Mouse (Mus musculus) gastrocnemius, adult 2 months (tissue): ENCODE measurements around the gene Tsks. TPM values are rescaled to one million over a fixed set of nuclear protein-coding genes. Genes with fewer than 3 reads are reported as not detected.

Source experiments
- DNase-seq: peaks from one replicate; pipeline ENCODE4 v3.0.0; 2022
- H3K27ac ChIP-seq: fragments of 200-600 bp; 2 replicates; pipeline ENCODE4 v1.8.1; 2022; ENCODE audit warnings: mild to moderate bottlenecking
- H3K4me3 ChIP-seq: fragments of 200-600 bp; 2 replicates; pipeline ENCODE4 v1.8.1; 2022; ENCODE audit warnings: mild to moderate bottlenecking, moderate library complexity
- CTCF ChIP-seq: fragments of 200-600 bp; IDR thresholded peaks from 2 replicates; pipeline ENCODE4 v1.8.1; 2022; ENCODE audit warnings: antibody characterized with exemption, mild to moderate bottlenecking, moderate library complexity
- intact Hi-C: fragments of 180-260 bp; cut with DNase I; formaldehyde crosslinking; loops from one replicate; pipeline ENCODE4 v1.15.1; 2025
- total RNA-seq, 2 experiments: library from RNA; stranded (reverse); gene quantifications; 2 replicates each; pipeline ENCODE4 v1.2.3; 2021

Gene Tsks
- total RNA-seq, 2 experiments from 2014 or later = not detected

DNA sequence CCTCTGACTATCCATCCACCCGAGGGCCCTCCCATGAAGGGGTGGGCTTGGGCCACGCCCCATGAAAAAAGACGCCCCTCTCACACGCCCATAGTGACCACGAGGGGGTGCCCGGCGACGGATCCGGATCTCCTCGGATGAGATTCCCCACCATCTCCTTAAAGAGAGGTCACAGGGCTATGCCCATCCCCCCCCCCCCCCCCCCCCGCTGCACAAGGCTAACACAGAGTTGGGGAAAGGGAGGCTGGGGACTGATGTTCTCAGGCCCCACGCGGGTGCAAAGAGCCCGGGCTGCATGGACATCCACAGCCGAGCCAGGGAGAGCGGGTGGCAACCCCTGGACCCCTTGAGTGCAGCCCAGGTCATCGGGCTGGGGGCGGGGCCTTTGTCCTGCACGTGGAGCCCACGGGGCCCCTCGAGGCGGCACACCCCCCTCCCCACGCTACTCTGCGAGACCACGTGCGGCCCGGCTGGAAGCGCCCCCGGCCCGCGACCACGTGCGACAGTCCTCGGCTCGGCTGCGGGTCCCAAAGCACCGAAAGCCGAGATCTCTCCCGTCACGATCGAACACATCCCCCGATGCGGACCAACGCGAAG lies 42.7 kb downstream of the Tsks start:
- Histone ChIP-seq H3K27ac (peak overlapping the region; percentile 100), H3K4me3 (peak overlapping the region; percentile 100)
- peak; percentile 39 for TF ChIP-seq CTCF
- DNase-seq = peak; percentile 79
- intact Hi-C loops = loop anchor here (2.0 kb wide), 2 partner anchors 29 to 83 kb away; no protein-coding TSS in a partner anchor

DNA sequence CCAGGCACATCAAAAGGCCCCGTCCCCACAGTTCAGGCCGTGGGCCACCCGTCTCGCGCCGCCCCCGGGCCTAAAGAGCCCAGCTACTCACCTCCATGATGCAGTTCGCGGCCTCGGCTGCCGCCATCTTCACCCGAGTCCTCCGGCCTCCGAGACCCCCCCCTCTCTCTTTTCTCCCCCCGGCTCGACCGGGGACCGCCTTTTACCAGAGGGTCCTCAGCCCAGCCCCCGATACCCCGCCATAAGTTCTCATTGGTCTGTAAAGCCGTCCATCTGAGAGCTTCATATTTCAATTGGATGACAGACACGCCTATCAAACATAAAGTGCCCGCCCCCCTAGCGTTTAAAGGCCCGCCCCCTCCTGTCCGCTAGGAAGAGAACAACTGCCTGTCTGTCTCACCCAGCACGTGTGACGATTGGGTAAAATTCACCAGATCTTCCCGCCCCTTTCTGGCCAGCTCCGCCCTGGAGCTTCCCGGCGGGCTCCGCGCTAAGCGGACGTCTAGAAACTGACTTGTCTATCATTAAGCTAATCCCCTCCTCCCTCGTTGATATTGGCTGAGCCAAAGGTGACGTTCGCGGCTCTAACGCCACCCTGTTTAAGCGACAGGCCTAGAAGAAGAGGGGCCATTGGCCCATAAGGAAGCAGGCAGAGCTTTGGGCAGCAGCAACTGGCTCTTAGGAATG lies 43.3 kb downstream of the Tsks start, which contains the start of gene Prmt1:
TSS of gene Prmt1 (minus strand) at position 377 of the 687 bp plus-strand sequence.
- TF ChIP-seq CTCF = 0 out of 2 replicates have a peak, but pooled peaks have one; percentile 3
- intact Hi-C loops = loop anchor here (2.0 kb wide), 1 partner anchor 28 kb away; no protein-coding TSS in a partner anchor
- Histone ChIP-seq H3K27ac (peak within 1 kb of the TSS; percentile 100), H3K4me3 (peak within 1 kb of the TSS; percentile 100)
- peak; percentile 98 for DNase-seq

DNA sequence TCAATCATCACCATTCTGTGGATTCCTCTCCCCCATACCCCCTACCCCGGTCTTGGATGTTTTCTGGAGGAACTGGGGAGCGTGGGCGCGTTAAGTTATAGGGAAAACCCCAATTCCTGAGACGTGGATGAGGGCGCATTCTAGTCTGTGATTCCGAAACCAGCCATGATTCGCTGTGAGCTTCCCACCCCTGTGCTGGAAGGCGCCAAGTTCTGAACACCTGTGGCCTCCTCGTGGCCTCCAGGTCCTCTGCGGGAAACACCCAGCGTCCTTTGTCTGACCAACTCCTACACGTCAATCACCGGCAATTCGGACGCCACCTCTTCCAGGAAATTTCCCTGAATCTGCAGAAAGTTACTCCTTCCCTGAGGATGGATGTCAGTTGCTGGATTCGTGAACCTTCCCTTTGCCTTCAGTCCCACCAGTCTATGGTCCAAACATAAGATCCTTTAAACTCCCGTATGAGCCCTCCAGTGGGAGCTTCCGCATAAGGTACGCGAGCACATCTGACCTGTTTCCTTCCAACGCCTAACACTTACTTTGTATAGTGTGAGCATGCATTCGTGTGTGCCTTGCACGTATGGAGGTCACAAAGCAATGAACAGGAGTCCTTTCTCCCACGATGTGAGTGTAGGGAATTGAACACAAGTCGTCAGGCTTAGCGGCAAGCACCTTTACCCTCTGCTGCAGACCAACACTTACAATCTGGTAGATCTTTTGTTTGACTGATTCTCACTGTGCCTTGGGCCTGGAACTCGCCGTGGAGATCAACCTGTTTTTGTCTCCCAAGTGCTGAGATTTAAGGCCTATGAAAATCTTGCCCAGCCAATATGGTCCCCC lies 44.1 kb downstream of the Tsks start:
- peak; percentile 17 for DNase-seq
- Histone ChIP-seq H3K4me3 (peak overlapping the region; percentile 77), H3K27ac (peak overlapping the region; percentile 98)
- TF ChIP-seq CTCF = no peak
- intact Hi-C loops = loop anchor here (2.0 kb wide), 1 partner anchor 28 kb away; no protein-coding TSS in a partner anchor

DNA sequence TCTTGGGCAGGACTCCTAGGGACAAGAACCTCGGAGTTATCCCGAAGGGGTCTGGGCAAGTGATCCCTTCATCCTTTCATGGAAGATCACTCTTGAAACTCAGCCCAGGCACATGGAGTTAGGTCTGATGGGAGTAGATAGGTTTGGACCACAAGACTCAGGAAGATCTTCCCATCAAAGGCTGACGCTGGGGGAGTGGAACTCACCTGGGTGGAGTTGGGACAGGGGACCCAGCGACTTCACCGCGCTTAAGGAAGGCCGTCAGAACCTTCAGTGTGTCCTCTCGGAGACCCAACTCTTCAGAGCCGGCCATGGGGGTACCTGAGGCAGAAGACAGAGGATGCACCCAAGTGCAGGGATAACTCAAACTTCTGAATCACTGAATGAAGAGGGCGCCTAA lies 53.7 kb downstream of the Tsks start:
- DNase-seq = no peak
- Histone ChIP-seq H3K4me3 (peak overlapping the region; percentile 75), H3K27ac (peak overlapping the region; percentile 96)
- intact Hi-C loops = no loop called here
- no peak for TF ChIP-seq CTCF

DNA sequence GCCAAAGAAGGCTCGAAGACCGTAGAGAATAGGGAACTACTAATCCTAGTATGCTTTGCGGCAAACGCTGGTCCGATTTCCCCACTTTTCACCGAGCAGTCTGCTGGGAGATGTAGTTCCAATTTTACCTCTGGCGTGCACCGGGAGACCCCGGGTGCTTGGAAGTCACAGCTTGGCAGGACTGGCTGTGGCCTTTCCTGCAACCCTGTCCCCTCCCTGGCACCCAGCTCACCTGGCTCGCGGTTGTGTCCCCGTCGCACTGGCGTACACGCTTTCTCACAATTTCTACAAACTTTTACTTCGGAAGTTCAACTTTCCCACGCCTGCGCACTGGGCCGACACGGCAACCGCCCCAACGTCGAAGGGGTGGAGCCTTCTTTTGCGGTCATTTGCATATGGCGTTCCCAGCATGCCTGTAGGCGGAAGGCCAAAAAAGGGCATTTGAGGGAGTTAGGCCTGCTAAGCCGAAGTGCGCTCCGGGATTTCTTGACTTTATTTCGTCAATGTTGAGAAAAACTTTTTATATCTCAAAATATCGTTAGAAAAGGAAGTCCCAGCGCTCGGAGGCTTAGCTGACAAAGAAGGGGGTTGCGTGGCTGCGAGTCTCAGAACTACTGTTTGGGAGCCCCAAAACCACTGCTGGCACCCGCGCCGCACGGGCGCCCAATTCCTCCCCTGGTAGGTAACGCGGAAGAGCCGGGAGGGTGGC lies 54.4 kb downstream of the Tsks start, which contains the start of gene Irf3:
TSS of gene Irf3 (plus strand) at position 418 of the 709 bp plus-strand sequence.
- intact Hi-C loops = no loop called here
- Histone ChIP-seq H3K4me3 (peak within 1 kb of the TSS; percentile 75), H3K27ac (peak within 1 kb of the TSS; percentile 96)
- peak; percentile 97 for DNase-seq
- TF ChIP-seq CTCF = no peak

DNA sequence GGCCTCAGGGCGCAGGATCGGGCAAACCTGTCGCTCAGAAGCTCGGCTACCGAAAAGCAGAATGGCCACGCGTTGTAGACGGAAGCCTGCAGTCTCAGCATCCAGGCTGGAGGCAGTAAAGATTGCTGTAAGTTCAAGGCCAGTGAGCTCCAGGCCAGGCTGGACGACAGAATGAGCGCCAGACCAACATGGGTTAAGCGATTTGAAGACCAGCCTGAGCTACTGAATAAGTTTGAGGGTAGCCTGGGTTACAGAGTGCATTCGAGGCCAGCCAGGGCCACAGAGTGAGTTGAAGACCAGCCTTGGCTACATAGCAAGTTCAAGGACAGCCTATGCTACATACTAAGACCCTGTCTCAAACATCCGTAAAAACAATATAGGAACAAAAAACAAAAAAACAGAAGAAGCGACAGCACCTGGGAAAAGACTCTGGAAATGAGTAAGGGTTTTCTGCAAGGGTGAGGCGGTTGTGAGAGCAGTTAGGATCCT lies 55.0 kb downstream of the Tsks start:
- Histone ChIP-seq H3K27ac (peak overlapping the region; percentile 96), H3K4me3 (peak overlapping the region; percentile 75)
- no peak for TF ChIP-seq CTCF
- intact Hi-C loops = loop anchor here (2.0 kb wide), 1 partner anchor 17 kb away; no protein-coding TSS in a partner anchor
- no peak for DNase-seq

DNA sequence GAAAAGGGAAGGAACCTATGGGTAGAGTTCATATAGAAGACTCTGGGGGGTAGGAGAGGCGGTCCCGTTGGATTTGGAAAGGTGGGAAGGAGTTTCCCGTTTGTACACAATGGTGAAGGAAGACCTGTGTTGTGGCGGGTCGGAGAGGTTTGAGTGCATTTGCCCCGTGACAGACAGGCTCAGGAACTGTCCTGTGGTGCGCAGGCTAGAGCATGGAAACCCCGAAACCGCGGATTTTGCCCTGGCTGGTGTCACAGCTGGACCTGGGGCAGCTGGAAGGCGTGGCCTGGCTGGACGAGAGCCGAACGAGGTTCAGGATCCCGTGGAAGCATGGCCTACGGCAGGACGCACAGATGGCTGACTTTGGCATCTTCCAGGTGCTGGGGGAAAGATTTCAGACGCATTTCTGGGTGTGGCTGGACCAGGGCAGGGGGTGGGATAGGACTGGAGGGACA lies 55.5 kb downstream of the Tsks start, which contains the start of gene Bcl2l12:
TSS of gene Bcl2l12 (minus strand) at position 212 of the 455 bp plus-strand sequence.
- DNase-seq = peak; percentile 76
- TF ChIP-seq CTCF = no peak
- intact Hi-C loops = loop anchor here (2.0 kb wide), 1 partner anchor 16 kb away; no protein-coding TSS in a partner anchor
- Histone ChIP-seq H3K27ac (peak within 1 kb of the TSS; percentile 96), H3K4me3 (peak within 1 kb of the TSS; percentile 75)

DNA sequence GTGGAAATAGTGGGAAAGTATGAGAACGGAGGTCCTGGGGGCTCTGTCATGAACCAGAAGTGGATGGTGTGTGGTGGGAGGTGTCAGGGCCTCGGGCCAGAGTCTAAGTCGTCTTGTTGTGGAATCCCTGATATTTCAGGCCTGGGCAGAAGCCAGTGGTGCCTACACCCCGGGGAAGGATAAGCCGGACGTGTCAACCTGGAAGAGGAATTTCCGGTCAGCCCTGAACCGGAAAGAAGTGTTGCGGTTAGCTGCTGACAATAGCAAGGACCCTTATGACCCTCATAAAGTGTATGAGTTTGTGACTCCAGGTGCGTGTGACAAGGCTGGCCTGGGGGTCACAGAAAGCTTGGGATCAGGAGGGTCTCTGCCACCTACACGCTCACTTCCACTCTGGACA lies 56.7 kb downstream of the Tsks start:
- intact Hi-C loops = loop anchor here (2.0 kb wide), 1 partner anchor 15 kb away; no protein-coding TSS in a partner anchor
- Histone ChIP-seq H3K4me3 (peak overlapping the region; percentile 49), H3K27ac (peak overlapping the region; percentile 54)
- no peak for TF ChIP-seq CTCF
- DNase-seq = no peak

DNA sequence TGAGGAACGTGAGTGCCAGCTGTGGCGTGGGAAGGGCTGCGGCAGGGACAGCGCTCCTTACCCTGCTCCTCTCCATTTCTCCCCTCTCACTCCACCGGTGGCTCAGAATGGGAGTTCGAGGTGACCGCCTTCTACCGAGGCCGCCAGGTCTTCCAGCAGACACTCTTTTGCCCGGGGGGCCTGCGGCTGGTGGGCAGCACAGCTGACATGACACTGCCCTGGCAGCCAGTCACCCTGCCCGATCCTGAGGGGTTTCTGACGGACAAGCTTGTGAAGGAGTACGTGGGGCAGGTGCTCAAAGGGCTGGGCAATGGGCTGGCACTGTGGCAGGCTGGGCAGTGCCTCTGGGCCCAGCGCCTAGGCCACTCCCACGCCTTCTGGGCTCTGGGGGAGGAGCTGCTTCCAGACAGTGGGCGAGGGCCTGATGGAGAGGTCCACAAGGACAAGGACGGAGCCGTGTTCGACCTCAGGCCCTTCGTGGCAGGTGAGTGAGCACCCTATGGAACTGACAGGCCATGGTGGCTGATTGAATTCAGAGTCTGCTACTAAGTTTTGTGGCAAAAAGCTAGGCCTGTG lies 57.6 kb downstream of the Tsks start:
- TF ChIP-seq CTCF = no peak
- Histone ChIP-seq H3K27ac (peak overlapping the region; percentile 8; the same call in 1 of the 2 replicates), H3K4me3 (no peak overlapping the region)
- intact Hi-C loops = no loop called here
- no peak for DNase-seq

DNA sequence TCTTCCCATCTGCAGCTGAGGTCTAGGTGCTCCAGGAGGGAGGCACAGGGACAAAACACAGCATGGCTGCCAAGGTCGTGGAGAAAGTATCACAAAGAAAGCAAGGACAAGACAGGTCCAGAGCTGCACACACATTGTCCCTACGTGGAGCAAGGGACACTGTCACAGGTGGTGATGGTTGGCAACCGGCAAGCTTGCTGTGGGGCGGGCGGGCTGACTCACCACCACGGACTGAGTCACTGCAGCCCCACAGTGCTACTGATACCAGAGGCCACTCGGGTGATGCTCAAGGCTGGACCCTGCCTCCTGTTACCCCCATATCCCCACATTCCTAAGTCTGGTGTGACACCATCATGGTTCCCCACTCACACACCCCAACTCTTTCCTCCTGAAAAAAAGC lies 59.4 kb downstream of the Tsks start:
- DNase-seq = no peak
- intact Hi-C loops = no loop called here
- no peak overlapping the region for H3K27ac ChIP-seq
- TF ChIP-seq CTCF = no peak
- no peak overlapping the region for H3K4me3 ChIP-seq

DNA sequence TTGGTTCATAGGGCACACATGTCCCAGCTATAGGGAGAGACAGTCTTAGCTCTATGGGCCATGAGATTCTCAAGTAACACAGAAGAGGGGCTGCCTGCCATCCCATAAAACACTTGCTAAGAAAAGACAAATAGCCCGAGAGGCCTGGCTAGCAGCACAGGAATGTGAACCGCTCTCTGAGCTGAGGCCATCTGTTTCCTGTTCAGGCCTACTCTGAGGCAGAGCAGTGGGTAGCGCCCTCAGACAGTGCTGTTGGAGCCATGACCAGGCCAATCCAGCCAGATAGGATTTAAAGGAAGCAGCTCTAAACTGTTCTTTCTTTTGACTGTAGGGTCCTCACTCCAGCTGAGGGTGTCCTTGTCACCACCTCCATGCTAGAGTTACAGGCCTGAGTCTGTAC lies 61.5 kb downstream of the Tsks start:
- intact Hi-C loops = no loop called here
- Histone ChIP-seq H3K27ac (no peak overlapping the region; the same call in 1 of the 2 replicates), H3K4me3 (no peak overlapping the region)
- no peak for TF ChIP-seq CTCF
- no peak for DNase-seq
